Mouse (Mus musculus) hindbrain, postnatal 0 days (tissue): ENCODE results near the gene Olfr976. TPM values are rescaled to one million over a fixed set of nuclear protein-coding genes. Genes with fewer than 3 reads are reported as not detected.
"Not testable (repeated sequence)": the region's sequence is repeated elsewhere in the genome, so short reads cannot be mapped to it uniquely, and the experiment has no call there.

Source experiments
- ATAC-seq: fragments of 200-750 bp; cut with Nextera tagmentation; 2 replicates; pipeline ENCODE4 v1.8.0; 2017; ENCODE audit warnings: mild to moderate bottlenecking, moderate TSS enrichment, moderate library complexity
- DNase-seq: peaks from one replicate; pipeline ENCODE4 v3.0.0-alpha.2; 2015; ENCODE audit warnings: low spot score
- H3K27ac ChIP-seq: fragments of 300-500 bp; sonication (generic); 2 replicates; pipeline ENCODE4 v1.5.1; 2014; ENCODE audit warnings: mild to moderate bottlenecking
- H3K27me3 ChIP-seq: fragments of 300-500 bp; sonication (generic); 2 replicates; pipeline ENCODE4 v1.6.1; 2014; ENCODE audit warnings: low read length, mixed read lengths; ENCODE audit not compliant: insufficient read depth
- H3K36me3 ChIP-seq: fragments of 300-500 bp; sonication (generic); 2 replicates; pipeline ENCODE4 v1.6.1; 2014; ENCODE audit warnings: low read length, mixed read lengths; ENCODE audit not compliant: insufficient read depth
- H3K4me1 ChIP-seq: fragments of 300-500 bp; sonication (generic); 2 replicates; pipeline ENCODE4 v1.6.1; 2014; ENCODE audit warnings: antibody characterized with exemption, low read length, mixed read lengths; ENCODE audit not compliant: insufficient read depth
- H3K4me2 ChIP-seq: fragments of 300-500 bp; sonication (generic); 2 replicates; pipeline ENCODE4 v1.6.1; 2014; ENCODE audit warnings: low read depth, mild to moderate bottlenecking, low read length, moderate library complexity, mixed read lengths
- H3K4me3 ChIP-seq: fragments of 300-500 bp; sonication (generic); 2 replicates; pipeline ENCODE4 v1.5.1; 2014; ENCODE audit warnings: low read length
- H3K9ac ChIP-seq: fragments of 300-500 bp; sonication (generic); replicated peaks from 2 replicates; pipeline ENCODE4 v1.6.1; 2014; ENCODE audit warnings: mild to moderate bottlenecking, low read length, moderate library complexity, mixed read lengths
- H3K9me3 ChIP-seq: fragments of 300-500 bp; sonication (generic); 2 replicates; pipeline ENCODE4 v1.6.1; 2016; ENCODE audit warnings: low read length, mixed read lengths
- CTCF ChIP-seq: IDR thresholded peaks from 2 replicates; pipeline ENCODE4 v1.5.1; 2016; ENCODE audit warnings: antibody characterized with exemption, control low read depth, low read depth
- WGBS: fragments of 180-500 bp; shearing (Covaris S2); extraction: QIAGEN DNeasy Blood & Tissue Kit; methylation state at CpG from one replicate; pipeline ENCODE4 v1.1.7; 2014; 5-methylcytosine and 5-hydroxymethylcytosine counted together
- polyA plus RNA-seq: library from polyadenylated mRNA; unstranded; fragments of >200 nt; fragmentation: Nextera tagmentation; extraction: Ambion mirVana; gene quantifications from 2 replicates; pipeline ENCODE4 v1.2.1, GENCODE M21; 2015
- total RNA-seq: library from RNA; depleted of rRNA; stranded (reverse); fragments of >200 nt; gene quantifications from 2 replicates; pipeline ENCODE4 v1.2.3, GENCODE M21; 2014; rRNA removed

Olfr976 gene
- total RNA-seq = not detected in 2 replicates
- not detected in 2 replicates for polyA plus RNA-seq

- not testable (repeated sequence) for H3K27ac ChIP-seq, H3K4me3 ChIP-seq, H3K27me3 ChIP-seq, H3K9me3 ChIP-seq, H3K4me2 ChIP-seq, H3K36me3 ChIP-seq, DNase-seq, H3K4me1 ChIP-seq, H3K9ac ChIP-seq, ATAC-seq
- WGBS = 86% methylated on average over 5 of the region's 9 CpGs
These were observed at the start of gene Olfr976 for GRCm38 (mm10) chr9:39961033-39961432. Gene Olfr976 (minus strand): TSS chr9:39961133.

GRCm38 (mm10) chr9:40009482-40009881, 48.5 kb upstream of the Olfr976 start, which contains the start of gene Olfr980:
Gene Olfr980 (minus strand): TSS chr9:40009582.
- no peaks in the 10 kb centered on the region for H3K27me3 ChIP-seq
- H3K4me1 ChIP-seq = no peaks in the 10 kb centered on the region
- no peak within 1 kb of the TSS for H3K4me3 ChIP-seq
- no peak within 1 kb of the TSS for H3K9ac ChIP-seq
- H3K9me3 ChIP-seq = no peaks in the 10 kb centered on the region
- no peak within 1 kb of the TSS for H3K27ac ChIP-seq
- ATAC-seq = no peak
- H3K4me2 ChIP-seq = no peak within 1 kb of the TSS
- no peak for DNase-seq
- TF ChIP-seq CTCF = no peak
- 92% methylated on average over 1 of the region's 1 CpGs for WGBS
- H3K36me3 ChIP-seq = no peaks in the 10 kb centered on the region

- no peak for TF ChIP-seq CTCF
- no peak for DNase-seq
- Histone ChIP-seq H3K9ac (no peak within 1 kb of the TSS), H3K4me3 (no peak within 1 kb of the TSS), H3K36me3 (no peaks in the 10 kb centered on the region), H3K27me3 (no peaks in the 10 kb centered on the region), H3K4me2 (no peak within 1 kb of the TSS), H3K9me3 (no peaks in the 10 kb centered on the region), H3K27ac (no peak within 1 kb of the TSS), H3K4me1 (no peaks in the 10 kb centered on the region)
- 95% methylated on average over 1 of the region's 1 CpGs for WGBS
- no peak for ATAC-seq
These were observed 42.4 kb upstream of the Olfr976 start, which contains the start of gene Olfr979 for GRCm38 (mm10) chr9:40003365-40003764. Gene Olfr979 (minus strand): TSS chr9:40003465.

- ATAC-seq = no peak
These were observed 30.9 kb upstream of the Olfr976 start, which contains the start of gene Olfr978 for GRCm38 (mm10) chr9:39991813-39992212. Gene Olfr978 (plus strand): TSS chr9:39992113.

GRCm38 (mm10) chr9:39976581-39977145, 15.7 kb upstream of the Olfr976 start:
- not testable (repeated sequence) for DNase-seq, H3K9me3 ChIP-seq, H3K27me3 ChIP-seq, H3K4me2 ChIP-seq, H3K27ac ChIP-seq, H3K9ac ChIP-seq, H3K4me3 ChIP-seq, H3K36me3 ChIP-seq, H3K4me1 ChIP-seq, ATAC-seq
- 81% methylated on average over 1 of the region's 1 CpGs for WGBS

More at GRCm38 (mm10) chr9:39991813-39992212, 30.9 kb upstream of the Olfr976 start, which contains the start of gene Olfr978:
- no peak within 1 kb of the TSS for H3K4me3 ChIP-seq
- H3K4me2 ChIP-seq = no peak within 1 kb of the TSS
- no peak within 1 kb of the TSS for H3K27ac ChIP-seq
- WGBS = 82% methylated on average over 2 of the region's 2 CpGs
- no peak within 1 kb of the TSS for H3K9ac ChIP-seq
- no peaks in the 10 kb centered on the region for H3K4me1 ChIP-seq
- TF ChIP-seq CTCF = no peak
- no peaks in the 10 kb centered on the region for H3K9me3 ChIP-seq
- DNase-seq = no peak
- H3K36me3 ChIP-seq = no peaks in the 10 kb centered on the region
- H3K27me3 ChIP-seq = no peaks in the 10 kb centered on the region

GRCm38 (mm10) chr9:39951946-39952345, 9.0 kb downstream of the Olfr976 start, which contains the start of gene Olfr975:
Gene Olfr975 (minus strand): TSS chr9:39952046.
- no peak for TF ChIP-seq CTCF
- no peaks in the 10 kb centered on the region for H3K36me3 ChIP-seq
- H3K9me3 ChIP-seq = no peaks in the 10 kb centered on the region
- no peak within 1 kb of the TSS for H3K4me2 ChIP-seq
- no peaks in the 10 kb centered on the region for H3K27me3 ChIP-seq
- no peak within 1 kb of the TSS for H3K27ac ChIP-seq
- WGBS = 48% methylated on average over 1 of the region's 1 CpGs
- H3K4me1 ChIP-seq = no peaks in the 10 kb centered on the region
- DNase-seq = no peak
- no peak within 1 kb of the TSS for H3K4me3 ChIP-seq
- no peak for ATAC-seq
- H3K9ac ChIP-seq = no peak within 1 kb of the TSS

GRCm38 (mm10) chr9:39937201-39937600, 23.7 kb downstream of the Olfr976 start, which contains the start of gene Olfr974:
Gene Olfr974 (plus strand): TSS chr9:39937501.
- TF ChIP-seq CTCF = no peak
- DNase-seq = no peak
- Histone ChIP-seq H3K4me2 (no peak within 1 kb of the TSS), H3K9ac (no peak within 1 kb of the TSS), H3K36me3 (no peaks in the 10 kb centered on the region), H3K9me3 (no peaks in the 10 kb centered on the region), H3K4me1 (no peaks in the 10 kb centered on the region), H3K27me3 (no peaks in the 10 kb centered on the region), H3K27ac (no peak within 1 kb of the TSS), H3K4me3 (no peak within 1 kb of the TSS)
- ATAC-seq = no peak
- WGBS = 87% methylated on average over 1 of the region's 1 CpGs

GRCm38 (mm10) chr9:39928837-39929236, 32.1 kb downstream of the Olfr976 start:
- H3K9ac ChIP-seq, H3K4me1 ChIP-seq, ATAC-seq, H3K9me3 ChIP-seq, H3K4me2 ChIP-seq, H3K36me3 ChIP-seq, H3K4me3 ChIP-seq, H3K27me3 ChIP-seq, H3K27ac ChIP-seq, DNase-seq: not testable (repeated sequence)
- WGBS = 41% methylated on average over 1 of the region's 1 CpGs

GRCm38 (mm10) chr9:39927975-39928836, 32.7 kb downstream of the Olfr976 start:
- not testable (repeated sequence) for H3K4me3 ChIP-seq, H3K9ac ChIP-seq, DNase-seq, H3K36me3 ChIP-seq, H3K27ac ChIP-seq, H3K4me1 ChIP-seq, H3K9me3 ChIP-seq, H3K4me2 ChIP-seq, H3K27me3 ChIP-seq
- no CpG with 5 or more reads among the region's 4 CpGs for WGBS
- ATAC-seq = peak; percentile 82; the same call in 1 of the 2 replicates
